Mouse (Mus musculus) G1E (cell line): ENCODE results near the gene Hoxc12. TPM values are rescaled to one million over a fixed set of nuclear protein-coding genes. Genes with fewer than 3 reads are reported as not detected.

Source experiments
- ATAC-seq: 2 replicates; pipeline ENCODE4 v1.8.0; 2016; ENCODE audit warnings: mild to moderate bottlenecking; ENCODE audit not compliant: insufficient number of reproducible peaks, poor library complexity, low FRiP score, severe bottlenecking; ENCODE audit errors: extremely low read depth
- DNase-seq: peaks from one replicate; pipeline ENCODE4 v3.0.0; 2012; ENCODE audit warnings: low spot score
- H3K27me3 ChIP-seq: 2 replicates; pipeline ENCODE4 v1.6.1; 2012; ENCODE audit warnings: mild to moderate bottlenecking, low read length, inconsistent platforms; ENCODE audit not compliant: insufficient read depth
- H3K36me3 ChIP-seq: replicated peaks from 2 replicates; pipeline ENCODE3; 2012; ENCODE audit warnings: mild to moderate bottlenecking, inconsistent platforms
- H3K4me1 ChIP-seq: 2 replicates; pipeline ENCODE4 v1.6.1; 2012; ENCODE audit warnings: low read depth, low read length, inconsistent platforms, mixed read lengths; ENCODE audit not compliant: insufficient read depth
- H3K4me3 ChIP-seq: 2 replicates; pipeline ENCODE4 v1.5.1; 2012; ENCODE audit warnings: low read depth, mild to moderate bottlenecking, inconsistent platforms, low read length, moderate library complexity, mixed read lengths
- H3K9me3 ChIP-seq: replicated peaks from 2 replicates; pipeline ENCODE4 v1.6.1; 2012; ENCODE audit warnings: inconsistent platforms
- CTCF ChIP-seq: IDR thresholded peaks from 2 replicates; pipeline ENCODE4 v1.5.1; 2012; ENCODE audit warnings: low read depth, low read length, inconsistent platforms, mixed read lengths
- GATA1 ChIP-seq: IDR thresholded peaks from 2 replicates; pipeline ENCODE4 v1.6.1; 2012; ENCODE audit warnings: borderline replicate concordance, low read length, inconsistent platforms, mixed read lengths
- GATA2 ChIP-seq: IDR thresholded peaks from 2 replicates; pipeline ENCODE4 v1.6.1; 2012; ENCODE audit warnings: low read depth, low read length, inconsistent platforms, borderline replicate concordance
- POLR2AphosphoS5 ChIP-seq: IDR thresholded peaks from 2 replicates; pipeline ENCODE4 v1.6.1; 2012; ENCODE audit warnings: low read depth, low read length, inconsistent platforms; ENCODE audit not compliant: insufficient replicate concordance
- TAL1 ChIP-seq: conservative IDR thresholded peaks from 2 replicates; pipeline ENCODE4 v1.6.1; 2012; ENCODE audit warnings: low read depth, low read length, inconsistent platforms, mixed read lengths
- polyA plus RNA-seq: library from polyadenylated mRNA; stranded (reverse); fragments of >175 nt; gene quantifications from 2 replicates; pipeline ENCODE4 v1.2.3, GENCODE M21; 2012
- total RNA-seq, 2 experiments: library from RNA; stranded (forward) in 1 of 2; stranded (reverse) in 1 of 2; fragments of 200-1000 nt in 1 of 2; fragments of >200 nt in 1 of 2; fragmentation: Nextera tagmentation in 1 of 2; gene quantifications; 2 replicates each; pipeline ENCODE4 v1.2.3; 2014 to 2017

Gene Hoxc12
- total and polyA plus RNA-seq, 3 experiments = not detected

GRCm38 (mm10) chr15:102954192-102955006 lies 17.8 kb downstream of the Hoxc12 start, which contains the start of gene Hoxc11:
Gene Hoxc11, plus strand, starts transcription at chr15:102954427.
- ATAC-seq = no peak
- no peak for TF ChIP-seq TAL1
- no peak for TF ChIP-seq POLR2AphosphoS5
- no peak for TF ChIP-seq GATA2
- no peak for TF ChIP-seq CTCF
- TF ChIP-seq GATA1 = no peak
- H3K36me3 ChIP-seq = no peaks in the 10 kb centered on the region
- H3K27me3 ChIP-seq = peaks cover 92% of the 10 kb centered on the region
- H3K9me3 ChIP-seq = no peaks in the 10 kb centered on the region
- H3K4me3 ChIP-seq = no peak within 1 kb of the TSS
- H3K4me1 ChIP-seq = peaks cover 16% of the 10 kb centered on the region
- no peak for DNase-seq

GRCm38 (mm10) chr15:102955007-102955382 lies 18.4 kb downstream of the Hoxc12 start:
- H3K27me3 ChIP-seq = peaks cover 92% of the 10 kb centered on the region
- H3K4me3 ChIP-seq = no peak overlapping the region

GRCm38 (mm10) chr15:102955833-102956640 lies 19.5 kb downstream of the Hoxc12 start:
- Histone ChIP-seq H3K4me3 (peak overlapping the region; percentile 38; the same call in 1 of the 2 replicates), H3K27me3 (peaks cover 93% of the 10 kb centered on the region), H3K9me3 (no peaks in the 10 kb centered on the region), H3K36me3 (no peaks in the 10 kb centered on the region), H3K4me1 (peaks cover 20% of the 10 kb centered on the region)
- DNase-seq (no peak), ATAC-seq (no peak)
- TF ChIP-seq GATA2 (no peak), GATA1 (no peak), POLR2AphosphoS5 (no peak), CTCF (no peak), TAL1 (no peak)

More at GRCm38 (mm10) chr15:102955007-102955382, 18.4 kb downstream of the Hoxc12 start:
- ATAC-seq = no peak
- H3K36me3 ChIP-seq = no peaks in the 10 kb centered on the region
- peaks cover 20% of the 10 kb centered on the region for H3K4me1 ChIP-seq
- no peaks in the 10 kb centered on the region for H3K9me3 ChIP-seq
- TF ChIP-seq POLR2AphosphoS5 (no peak), TAL1 (no peak), CTCF (no peak), GATA1 (no peak), GATA2 (no peak)
- no peak for DNase-seq

GRCm38 (mm10) chr15:102956906-102957305 lies 20.3 kb downstream of the Hoxc12 start:
- Histone ChIP-seq H3K9me3 (no peaks in the 10 kb centered on the region), H3K4me1 (peaks cover 22% of the 10 kb centered on the region), H3K27me3 (peaks cover 93% of the 10 kb centered on the region), H3K36me3 (no peaks in the 10 kb centered on the region), H3K4me3 (no peak overlapping the region)
- DNase-seq = no peak
- no peak for ATAC-seq
- TF ChIP-seq GATA1 (no peak), TAL1 (no peak), GATA2 (no peak)

GRCm38 (mm10) chr15:102959663-102960191 lies 23.2 kb downstream of the Hoxc12 start:
- TF ChIP-seq GATA1 (no peak), CTCF (no peak), TAL1 (no peak), GATA2 (no peak), POLR2AphosphoS5 (no peak)
- Histone ChIP-seq H3K4me1 (peaks cover 38% of the 10 kb centered on the region), H3K4me3 (no peak overlapping the region), H3K36me3 (no peaks in the 10 kb centered on the region), H3K9me3 (no peaks in the 10 kb centered on the region), H3K27me3 (peaks cover 92% of the 10 kb centered on the region)
- no peak for DNase-seq
- no peak for ATAC-seq

GRCm38 (mm10) chr15:102961728-102962127 lies 25.2 kb downstream of the Hoxc12 start:
- TF ChIP-seq GATA2 (no peak), TAL1 (no peak), CTCF (no peak), GATA1 (no peak), POLR2AphosphoS5 (no peak)
- ATAC-seq (no peak), DNase-seq (no peak)
- peaks cover 89% of the 10 kb centered on the region for H3K27me3 ChIP-seq
- no peaks in the 10 kb centered on the region for H3K36me3 ChIP-seq
- H3K4me1 ChIP-seq = peaks cover 37% of the 10 kb centered on the region
- no peak overlapping the region for H3K4me3 ChIP-seq
- H3K9me3 ChIP-seq = no peaks in the 10 kb centered on the region
